Mouse (Mus musculus): ENCODE results near the gene Tspan5.

DNA sequence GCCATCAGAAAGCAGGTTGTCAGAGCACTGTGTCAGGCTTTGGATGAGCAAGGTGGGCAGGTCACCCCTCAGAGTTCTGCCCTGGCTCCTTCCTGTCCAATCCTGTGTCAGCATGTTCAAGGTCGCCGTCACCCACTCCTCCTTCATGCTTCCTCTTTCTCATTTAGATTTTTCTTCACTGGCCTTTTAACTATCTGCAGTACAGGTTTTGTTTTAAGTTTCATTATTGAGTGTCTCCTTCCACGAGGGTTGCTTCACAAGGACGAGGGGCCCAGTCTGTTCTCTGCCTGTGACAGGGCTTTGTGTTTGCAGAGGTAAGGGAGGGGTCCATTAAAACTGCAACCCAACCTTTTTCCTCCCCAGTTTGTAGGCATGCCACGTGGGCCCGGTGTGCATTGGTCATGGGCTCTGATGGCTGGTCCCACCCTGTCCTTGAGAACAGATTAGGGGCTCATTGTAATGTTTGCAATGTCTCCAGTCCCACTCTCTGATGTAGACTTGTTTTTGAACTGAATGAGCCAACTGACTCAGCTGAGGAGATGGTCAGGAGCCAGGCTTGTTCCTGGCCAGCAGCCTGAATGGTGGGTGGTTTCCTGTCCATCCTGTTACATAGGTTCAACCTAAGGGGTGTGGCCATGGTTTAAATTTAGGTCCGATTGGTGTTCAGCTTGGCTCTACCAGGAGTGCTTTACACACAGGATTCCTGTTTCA lies 73.3 kb downstream of the Tspan5 start:
- TF ChIP-seq CTCF (IDR thresholded peaks at IDR 0.05; ENCODE audit: low read depth, low read length) (no peak), POLR2A (IDR thresholded peaks at IDR 0.05; ENCODE audit: insufficient read depth, low read length) (no peak)

All from ES-Bruce4 (cell line).